Mouse (Mus musculus): ENCODE measurements around the gene Mreg.
A peak's percentile ranks its signal among the peaks of the same experiment; 100 is the strongest.
"Not testable (repeated sequence)": the region's sequence is repeated elsewhere in the genome, so short reads cannot be mapped to it uniquely, and the experiment has no call there.

Mreg gene

GRCm38 (mm10) chr1:72211701-72212699 lies at the start of gene Mreg:
Mreg (minus strand) TSS chr1:72212307.
- peak; percentile 69 to 87 for DNase-seq (ENCODE audit: inconsistent age in 2 of 2, low spot score in 1 of 2)

GRCm38 (mm10) chr1:72256381-72257256 lies 44.5 kb upstream of the Mreg start:
- peak in 1 of 2 experiments; percentile 37 for DNase-seq (ENCODE audit: inconsistent age in 2 of 2, low spot score in 1 of 2)

- DNase-seq (ENCODE audit: inconsistent age in 2 of 2, low spot score in 1 of 2), result peak in 1 of 2 experiments; percentile 36
These were observed 43.7 kb upstream of the Mreg start for GRCm38 (mm10) chr1:72255854-72256175.

- DNase-seq (ENCODE audit: inconsistent age in 2 of 2, low spot score in 1 of 2), result peak; percentile 57 to 83
These were observed 43.2 kb upstream of the Mreg start for GRCm38 (mm10) chr1:72255062-72255853.

DNA sequence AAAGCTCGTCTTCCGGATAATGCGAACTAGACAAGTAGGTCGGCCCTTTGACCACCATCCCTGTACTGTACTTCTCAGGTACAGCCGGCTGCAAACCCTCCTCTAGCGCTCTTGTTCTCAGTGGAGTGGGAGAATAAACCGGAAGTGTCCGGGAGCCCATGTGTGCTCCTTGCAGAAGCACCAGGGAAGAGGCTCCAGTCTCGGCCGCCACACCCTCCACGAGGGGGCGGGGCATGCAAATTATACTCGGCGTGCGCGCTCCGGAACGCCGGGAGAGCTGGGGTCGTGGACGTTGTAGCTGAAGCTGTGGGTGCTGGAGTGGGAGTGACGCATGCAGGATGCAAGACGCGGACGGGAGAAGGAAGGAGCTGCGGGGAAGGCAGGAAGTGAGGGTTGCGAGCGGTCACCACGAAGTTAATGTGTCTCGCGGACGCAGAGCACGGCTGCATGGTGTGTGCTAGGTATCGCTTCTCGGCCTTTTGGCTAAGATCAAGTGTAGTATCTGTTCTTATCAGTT lies 42.5 kb upstream of the Mreg start:
- peak; percentile 92 to 97 for DNase-seq (ENCODE audit: inconsistent age in 2 of 2, low spot score in 1 of 2)

GRCm38 (mm10) chr1:72253881-72254491 lies 41.9 kb upstream of the Mreg start:
- peak in 1 of 2 experiments; percentile 23 for DNase-seq (ENCODE audit: inconsistent age in 2 of 2, low spot score in 1 of 2)

DNA sequence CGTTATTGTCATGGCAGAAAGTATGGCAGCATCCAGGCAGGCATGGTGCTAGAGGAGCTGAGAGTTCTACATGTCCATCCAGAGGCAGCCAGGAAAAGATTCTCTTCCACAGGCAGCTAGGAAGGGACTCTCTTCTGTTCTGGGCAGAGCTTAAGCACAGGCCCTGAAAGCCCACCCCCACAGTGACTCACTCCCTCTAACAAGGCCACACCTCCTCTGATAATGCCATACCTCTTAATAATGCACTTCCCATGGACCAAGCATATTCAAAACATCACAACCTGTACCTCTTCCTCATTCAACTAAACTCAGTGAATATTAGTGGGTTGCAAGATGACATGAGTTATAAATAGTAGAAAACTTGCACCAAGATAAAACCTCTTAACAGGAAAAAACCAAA lies 39.7 kb upstream of the Mreg start:
- DNase-seq (ENCODE audit: inconsistent age in 2 of 2, low spot score in 1 of 2), result peak in 1 of 2 experiments; percentile 34

- not testable (repeated sequence) for DNase-seq (ENCODE audit: inconsistent age in 2 of 2, low spot score in 1 of 2)
These were observed 36.2 kb upstream of the Mreg start for GRCm38 (mm10) chr1:72248226-72248737.

DNA sequence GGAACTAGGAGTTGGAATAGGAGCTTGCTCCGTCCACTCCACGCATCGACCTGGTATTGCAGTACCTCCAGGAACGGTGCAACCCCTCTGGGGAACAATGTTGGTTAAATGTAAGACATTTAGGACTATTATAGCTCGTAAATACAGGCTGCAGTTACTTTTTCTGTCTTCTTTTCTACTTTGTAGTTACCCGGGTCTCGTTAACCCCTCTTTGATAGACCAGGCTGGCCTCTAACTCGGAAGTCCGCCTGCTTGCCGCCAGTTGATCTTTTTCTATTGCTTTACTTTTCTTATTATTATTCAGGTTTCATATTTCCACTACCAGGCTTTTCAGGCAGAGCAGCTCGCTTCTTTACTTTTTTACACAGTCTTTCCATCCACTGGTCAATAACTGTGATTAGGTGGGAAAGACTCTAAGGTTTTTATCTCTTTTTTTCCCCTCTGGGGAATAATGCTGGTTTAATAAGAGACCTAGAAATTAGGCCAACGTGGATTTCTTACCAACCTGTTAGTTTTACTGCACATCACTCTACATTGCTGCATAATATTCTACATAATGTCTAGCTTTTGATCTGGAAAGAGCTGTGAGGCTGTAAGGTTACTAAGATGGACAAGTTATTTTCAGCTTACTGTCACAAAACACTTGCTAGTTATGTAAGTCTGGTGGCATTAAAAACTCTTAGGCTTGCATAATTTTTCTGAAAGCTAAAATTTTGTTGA lies 32.4 kb upstream of the Mreg start:
- DNase-seq (ENCODE audit: inconsistent age in 2 of 2, low spot score in 1 of 2), result no peak

DNA sequence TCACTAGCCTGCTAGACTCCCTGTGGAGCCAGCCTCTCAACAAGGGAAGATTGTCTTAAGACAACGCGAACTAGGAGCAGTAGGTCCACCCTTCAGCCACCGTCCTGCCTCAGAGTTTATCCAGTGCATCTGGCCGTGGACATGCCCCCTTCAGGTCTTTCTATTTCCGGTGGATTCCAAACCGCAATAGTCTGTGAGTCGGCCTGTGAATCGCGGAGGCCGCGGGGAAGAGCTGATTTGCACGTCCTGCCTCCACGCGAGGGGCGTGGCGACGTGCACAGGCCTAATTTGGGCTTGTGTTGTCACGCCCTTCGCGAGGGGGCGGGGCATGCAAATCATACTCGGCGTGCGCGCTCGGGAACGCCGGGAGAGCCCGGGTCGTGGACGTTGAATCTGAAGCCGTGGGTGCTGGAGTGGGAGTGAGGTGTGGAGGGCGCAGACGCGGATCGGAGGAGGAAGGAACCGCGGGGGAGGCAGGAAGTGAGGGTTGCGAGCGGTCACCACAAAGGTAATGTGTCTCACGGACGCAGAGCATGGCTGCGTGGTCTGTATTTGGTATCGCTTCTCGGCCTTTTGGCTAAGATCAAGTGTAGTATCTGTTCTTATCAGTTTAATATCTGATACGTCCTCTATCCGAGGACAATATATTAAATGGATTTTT lies 31.7 kb upstream of the Mreg start:
- DNase-seq (ENCODE audit: inconsistent age in 2 of 2, low spot score in 1 of 2), result peak; percentile 97 to 99

GRCm38 (mm10) chr1:72242581-72243143 lies 30.6 kb upstream of the Mreg start:
- DNase-seq (ENCODE audit: inconsistent age in 2 of 2, low spot score in 1 of 2), result no peak

DNA sequence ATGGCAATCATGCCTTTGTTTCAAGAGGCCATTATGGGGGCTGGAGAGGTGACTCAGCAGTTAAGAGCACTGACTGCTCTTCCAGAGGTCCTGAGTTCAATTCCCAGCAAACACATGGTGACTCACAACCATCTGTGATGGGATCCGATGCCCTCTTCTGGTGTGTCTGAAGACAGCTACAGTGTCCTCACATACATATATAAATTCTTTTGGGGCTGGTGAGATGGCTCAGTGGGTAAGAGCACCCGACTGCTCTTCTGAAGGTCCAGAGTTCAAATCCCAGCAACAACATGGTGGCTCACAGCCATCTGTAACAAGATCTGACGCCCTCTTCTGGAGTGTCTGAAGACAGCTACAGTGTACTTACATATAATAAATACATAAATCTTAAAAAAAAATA lies 27.0 kb upstream of the Mreg start:
- not testable (repeated sequence) for DNase-seq (ENCODE audit: inconsistent age in 2 of 2, low spot score in 1 of 2)

DNA sequence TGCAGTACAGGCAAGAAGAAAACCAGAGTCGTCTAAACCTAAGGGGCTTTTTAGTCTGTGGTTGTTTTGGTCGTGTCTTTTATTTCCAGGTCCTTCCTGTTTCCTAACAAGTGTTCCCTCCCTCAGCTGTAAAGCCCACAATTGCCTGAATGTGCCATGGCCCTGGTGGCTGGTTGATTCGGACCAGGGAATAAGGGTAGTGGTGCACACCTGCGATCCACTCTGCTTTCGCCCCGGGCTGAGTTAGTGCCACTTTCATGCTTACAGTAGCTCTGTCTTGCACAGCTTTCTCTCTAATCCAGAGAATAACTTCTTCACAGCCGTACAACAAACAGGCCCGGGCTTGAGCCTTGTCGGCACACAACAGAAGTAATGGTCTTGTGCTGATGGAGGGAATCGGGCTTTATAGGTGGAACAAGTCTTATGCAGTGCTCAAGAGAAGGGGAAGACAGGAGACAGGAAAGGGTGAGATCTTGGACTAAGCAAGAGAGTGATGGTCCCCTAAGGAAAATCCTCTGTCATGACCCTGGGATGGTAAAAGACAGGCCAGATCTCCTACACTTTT lies 26.0 kb upstream of the Mreg start:
- peak in 1 of 2 experiments; percentile 26 for DNase-seq (ENCODE audit: inconsistent age in 2 of 2, low spot score in 1 of 2)

DNA sequence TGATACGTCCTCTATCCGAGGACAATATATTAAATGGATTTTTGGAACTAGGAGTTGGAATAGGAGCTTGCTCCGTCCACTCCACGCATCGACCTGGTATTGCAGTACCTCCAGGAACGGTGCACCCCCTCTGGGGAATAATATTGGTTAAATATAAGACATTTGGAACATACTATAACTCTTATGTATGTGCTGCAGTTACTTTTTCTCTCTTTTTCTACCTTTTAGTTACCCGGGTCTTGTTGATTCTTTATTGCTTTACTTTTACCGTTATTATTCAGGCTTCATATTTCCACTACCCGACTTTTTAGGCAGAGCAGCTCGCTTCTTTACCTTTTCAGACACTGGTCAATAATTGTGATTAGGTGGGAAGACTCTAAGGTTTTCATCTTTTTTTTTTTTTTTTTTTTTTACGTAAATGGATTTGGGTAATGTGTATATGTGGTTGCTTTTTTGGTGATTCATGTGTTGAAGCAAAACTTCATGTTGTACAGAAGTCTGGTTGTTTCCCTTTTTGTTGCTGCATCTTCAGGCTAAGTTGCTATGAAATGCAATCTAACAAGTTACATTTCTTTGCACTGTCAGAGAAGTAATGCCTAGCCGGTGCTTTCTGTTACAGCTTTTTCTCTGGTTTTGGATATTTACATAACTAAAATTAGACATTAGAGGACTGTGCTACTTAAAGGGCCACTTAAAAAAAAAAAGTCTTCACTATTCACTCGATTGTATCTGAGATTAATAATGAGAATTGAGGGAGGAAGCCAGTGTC lies 25.1 kb upstream of the Mreg start:
- DNase-seq (ENCODE audit: inconsistent age in 2 of 2, low spot score in 1 of 2), result peak in 1 of 2 experiments; percentile 82

DNA sequence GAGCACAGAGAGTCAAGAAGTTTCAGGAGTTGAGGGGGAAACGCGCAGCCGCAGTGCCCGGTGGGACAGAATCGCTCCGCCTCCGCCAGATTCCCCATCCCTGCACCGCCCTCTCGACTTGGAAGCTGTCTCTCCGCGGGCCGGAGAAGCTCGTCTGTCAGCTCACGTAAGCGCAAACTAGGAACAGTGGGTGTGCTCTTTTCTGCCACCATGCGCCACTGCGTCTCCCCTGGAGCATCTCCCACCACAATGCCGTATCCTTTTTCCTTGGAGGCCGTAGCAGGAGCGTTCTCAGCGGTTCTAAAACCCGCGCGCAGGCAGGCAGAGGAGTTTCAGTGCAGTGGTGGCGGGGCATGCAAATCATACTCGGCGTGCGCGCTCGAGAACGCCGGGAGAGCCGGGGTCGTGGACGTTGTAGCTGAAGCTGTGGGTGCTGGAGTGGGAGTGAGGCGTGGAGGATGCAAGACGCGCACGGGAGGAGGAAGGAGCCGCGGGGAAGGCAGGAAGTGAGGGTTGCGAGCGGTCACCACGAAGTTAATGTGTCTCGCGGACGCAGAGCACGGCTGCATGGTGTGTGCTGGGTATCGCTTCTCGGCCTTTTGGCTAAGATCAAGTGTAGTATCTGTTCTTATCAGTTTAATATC lies 24.4 kb upstream of the Mreg start:
- peak; percentile 80 to 91 for DNase-seq (ENCODE audit: inconsistent age in 2 of 2, low spot score in 1 of 2)

- DNase-seq (ENCODE audit: inconsistent age in 2 of 2, low spot score in 1 of 2), result peak in 1 of 2 experiments; percentile 15
These were observed 20.5 kb upstream of the Mreg start for GRCm38 (mm10) chr1:72232592-72232991.

- DNase-seq (ENCODE audit: inconsistent age in 2 of 2, low spot score in 1 of 2), result peak in 1 of 2 experiments; percentile 68
These were observed 16.9 kb upstream of the Mreg start for GRCm38 (mm10) chr1:72228974-72229373.
